Mouse (Mus musculus) hindbrain, embryonic 10.5 days (tissue): ENCODE results near the gene Gm29427. TPM values are rescaled to one million over a fixed set of nuclear protein-coding genes. Genes with fewer than 3 reads are reported as not detected.

Source experiments
- DNase-seq: peaks from one replicate; pipeline ENCODE4 v3.0.0-alpha.2; 2017; ENCODE audit warnings: low spot score
- H3K27ac ChIP-seq: fragments of 300-500 bp; sonication (generic); 2 replicates; pipeline ENCODE4 v1.5.1; 2016; ENCODE audit warnings: mild to moderate bottlenecking, moderate library complexity
- H3K27me3 ChIP-seq: fragments of 300-500 bp; sonication (generic); 2 replicates; pipeline ENCODE4 v1.6.1; 2016; ENCODE audit warnings: mild to moderate bottlenecking; ENCODE audit not compliant: poor library complexity, insufficient read depth, severe bottlenecking
- H3K36me3 ChIP-seq: fragments of 300-500 bp; sonication (generic); 2 replicates; pipeline ENCODE4 v1.6.1; 2016; ENCODE audit warnings: mild to moderate bottlenecking, moderate library complexity
- H3K4me1 ChIP-seq: fragments of 300-500 bp; sonication (generic); replicated peaks from 2 replicates; pipeline ENCODE4 v1.6.1; 2016; ENCODE audit warnings: mild to moderate bottlenecking
- H3K4me3 ChIP-seq: fragments of 300-500 bp; sonication (generic); 2 replicates; pipeline ENCODE4 v1.5.1; 2016; ENCODE audit warnings: mild to moderate bottlenecking, moderate library complexity
- H3K9me3 ChIP-seq: fragments of 300-500 bp; sonication (generic); 2 replicates; pipeline ENCODE4 v1.6.1; 2016; ENCODE audit warnings: mild to moderate bottlenecking, moderate library complexity
- WGBS: fragments of 180-500 bp; shearing (Covaris S2); methylation state at CpG from one replicate; pipeline ENCODE4 v1.1.7; 2016; 5-methylcytosine and 5-hydroxymethylcytosine counted together
- polyA plus RNA-seq: library from polyadenylated mRNA; unstranded; fragments of >200 nt; fragmentation: Nextera tagmentation; extraction: Ambion mirVana; gene quantifications from 2 replicates; pipeline ENCODE4 v1.2.1, GENCODE M21; 2016

The Gm29427 gene
- polyA plus RNA-seq, 1 experiment from 2014 or later = not detected

GRCm38 (mm10) chr1:130740227-130740648 is 24.6 kb upstream of the Gm29427 start:
- H3K9me3 ChIP-seq = no peaks in the 10 kb centered on the region
- 75% methylated on average over 4 of the region's 4 CpGs for WGBS
- no peak overlapping the region; the same call in 1 of the 2 replicates for H3K27ac ChIP-seq
- H3K4me3 ChIP-seq = no peak overlapping the region
- DNase-seq = no peak
- no peaks in the 10 kb centered on the region for H3K27me3 ChIP-seq
- H3K36me3 ChIP-seq = no peaks in the 10 kb centered on the region
- H3K4me1 ChIP-seq = peaks cover 19% of the 10 kb centered on the region

- Histone ChIP-seq H3K9me3 (no peaks in the 10 kb centered on the region), H3K4me3 (no peak overlapping the region), H3K36me3 (no peaks in the 10 kb centered on the region), H3K4me1 (peaks cover 19% of the 10 kb centered on the region), H3K27ac (no peak overlapping the region), H3K27me3 (no peaks in the 10 kb centered on the region)
- 81% methylated on average over 3 of the region's 3 CpGs for WGBS
- DNase-seq = no peak
Measured at GRCm38 (mm10) chr1:130739636-130740035, 24.0 kb upstream of the Gm29427 start.

GRCm38 (mm10) chr1:130738551-130739106 is 23.0 kb upstream of the Gm29427 start:
- WGBS = 78% methylated on average over 3 of the region's 3 CpGs
- peaks cover 18% of the 10 kb centered on the region for H3K4me1 ChIP-seq
- no peak for DNase-seq
- no peaks in the 10 kb centered on the region for H3K36me3 ChIP-seq
- no peaks in the 10 kb centered on the region for H3K9me3 ChIP-seq
- H3K27me3 ChIP-seq = no peaks in the 10 kb centered on the region
- no peak overlapping the region for H3K4me3 ChIP-seq
- no peak overlapping the region for H3K27ac ChIP-seq

- H3K36me3 ChIP-seq = no peaks in the 10 kb centered on the region
- no peaks in the 10 kb centered on the region for H3K9me3 ChIP-seq
- 89% methylated on average over 7 of the region's 7 CpGs for WGBS
- H3K27ac ChIP-seq = no peak overlapping the region
- no peak overlapping the region for H3K4me3 ChIP-seq
- no peak for DNase-seq
- peaks cover 15% of the 10 kb centered on the region for H3K4me1 ChIP-seq
- no peaks in the 10 kb centered on the region for H3K27me3 ChIP-seq
Measured at GRCm38 (mm10) chr1:130737916-130738315, 22.3 kb upstream of the Gm29427 start.

- 0 out of 2 replicates have a peak overlapping the region, but pooled peaks have one; percentile 54 for H3K27ac ChIP-seq
- no peaks in the 10 kb centered on the region for H3K9me3 ChIP-seq
- H3K27me3 ChIP-seq = no peaks in the 10 kb centered on the region
- H3K4me3 ChIP-seq = no peak overlapping the region
- 21% methylated on average over 11 of the region's 11 CpGs for WGBS
- no peaks in the 10 kb centered on the region for H3K36me3 ChIP-seq
- no peak for DNase-seq
- H3K4me1 ChIP-seq = peaks cover 15% of the 10 kb centered on the region
Measured at GRCm38 (mm10) chr1:130737411-130737881, 21.8 kb upstream of the Gm29427 start.

GRCm38 (mm10) chr1:130734852-130735251 is 19.3 kb upstream of the Gm29427 start:
- H3K4me1 ChIP-seq = peaks cover 16% of the 10 kb centered on the region

GRCm38 (mm10) chr1:130734452-130734851 is 18.9 kb upstream of the Gm29427 start:
- no peak overlapping the region for H3K4me3 ChIP-seq
- H3K4me1 ChIP-seq = peaks cover 16% of the 10 kb centered on the region
- WGBS = 77% methylated on average over 5 of the region's 5 CpGs
- no peak overlapping the region for H3K27ac ChIP-seq
- no peak for DNase-seq
- H3K27me3 ChIP-seq = no peaks in the 10 kb centered on the region
- H3K9me3 ChIP-seq = no peaks in the 10 kb centered on the region
- no peaks in the 10 kb centered on the region for H3K36me3 ChIP-seq

More at GRCm38 (mm10) chr1:130734852-130735251, 19.3 kb upstream of the Gm29427 start:
- H3K36me3 ChIP-seq = no peaks in the 10 kb centered on the region
- no peak for DNase-seq
- H3K27me3 ChIP-seq = no peaks in the 10 kb centered on the region
- WGBS = 80% methylated on average over 8 of the region's 8 CpGs
- no peaks in the 10 kb centered on the region for H3K9me3 ChIP-seq
- no peak overlapping the region for H3K27ac ChIP-seq
- H3K4me3 ChIP-seq = no peak overlapping the region

GRCm38 (mm10) chr1:130733671-130734070 is 18.1 kb upstream of the Gm29427 start:
- WGBS = 92% methylated on average over 4 of the region's 4 CpGs
- Histone ChIP-seq H3K36me3 (no peaks in the 10 kb centered on the region), H3K9me3 (no peaks in the 10 kb centered on the region), H3K4me1 (peaks cover 16% of the 10 kb centered on the region), H3K27ac (no peak overlapping the region), H3K27me3 (no peaks in the 10 kb centered on the region), H3K4me3 (no peak overlapping the region)
- no peak for DNase-seq

DNA sequence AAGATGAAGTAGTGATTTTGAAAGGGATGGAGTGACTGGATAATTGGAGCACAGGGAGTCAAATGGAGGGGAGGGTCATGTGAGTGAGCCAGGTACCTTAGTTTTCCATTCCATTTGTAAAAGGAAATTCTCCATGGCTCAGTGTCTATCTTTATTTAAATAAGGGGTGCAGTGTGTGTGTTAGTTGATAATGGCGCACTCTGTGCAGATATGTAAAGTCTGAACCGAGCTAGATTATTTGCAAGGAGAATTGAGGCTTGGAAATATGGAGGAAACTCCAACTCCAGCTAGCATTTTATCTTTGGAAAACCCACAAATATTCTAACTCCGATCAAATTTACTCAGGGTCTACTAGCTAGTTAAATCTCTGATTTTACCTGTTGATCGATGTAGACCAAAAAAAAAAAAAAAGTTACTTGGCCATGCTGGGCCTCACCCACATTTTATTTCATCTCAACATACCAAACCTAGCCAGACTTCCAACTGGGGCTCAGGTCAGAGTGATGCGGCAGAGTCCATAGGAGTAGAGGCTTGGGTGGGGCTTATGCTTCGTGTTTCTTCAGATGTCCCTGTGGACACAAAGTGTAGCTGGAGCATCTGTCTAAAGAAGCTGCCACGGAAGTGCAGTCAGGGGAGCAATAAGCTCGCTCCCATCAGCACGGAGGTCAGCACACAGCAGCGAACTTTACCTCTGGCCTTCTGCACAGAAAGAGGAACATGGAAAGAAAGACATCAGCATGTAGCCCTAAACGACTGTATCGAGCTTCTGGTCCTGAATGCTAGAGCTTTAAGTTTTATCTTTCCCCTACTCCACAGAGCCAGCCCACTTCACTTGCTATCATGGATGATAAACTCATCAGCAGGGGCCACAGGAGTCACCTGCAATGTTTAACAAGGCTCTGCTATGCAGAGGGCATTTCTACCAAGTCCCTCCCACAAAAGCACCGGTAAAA is 17.4 kb upstream of the Gm29427 start:
- Histone ChIP-seq H3K27me3 (no peaks in the 10 kb centered on the region), H3K4me1 (peaks cover 16% of the 10 kb centered on the region), H3K4me3 (no peak overlapping the region), H3K9me3 (no peaks in the 10 kb centered on the region), H3K36me3 (no peaks in the 10 kb centered on the region), H3K27ac (no peak overlapping the region)
- WGBS = 89% methylated on average over 13 of the region's 13 CpGs
- no peak for DNase-seq

- DNase-seq = peak; percentile 45
- Histone ChIP-seq H3K9me3 (no peaks in the 10 kb centered on the region), H3K4me3 (peak within 1 kb of the TSS; percentile 35), H3K36me3 (no peaks in the 10 kb centered on the region), H3K27ac (no peak within 1 kb of the TSS; the same call in 1 of the 2 replicates), H3K4me1 (peaks cover 10% of the 10 kb centered on the region), H3K27me3 (no peaks in the 10 kb centered on the region)
- 5% methylated on average over 10 of the region's 10 CpGs for WGBS
Measured at GRCm38 (mm10) chr1:130731741-130732337, 16.2 kb upstream of the Gm29427 start, which contains the start of gene AA986860. AA986860 (plus strand) TSS chr1:130731976.

DNA sequence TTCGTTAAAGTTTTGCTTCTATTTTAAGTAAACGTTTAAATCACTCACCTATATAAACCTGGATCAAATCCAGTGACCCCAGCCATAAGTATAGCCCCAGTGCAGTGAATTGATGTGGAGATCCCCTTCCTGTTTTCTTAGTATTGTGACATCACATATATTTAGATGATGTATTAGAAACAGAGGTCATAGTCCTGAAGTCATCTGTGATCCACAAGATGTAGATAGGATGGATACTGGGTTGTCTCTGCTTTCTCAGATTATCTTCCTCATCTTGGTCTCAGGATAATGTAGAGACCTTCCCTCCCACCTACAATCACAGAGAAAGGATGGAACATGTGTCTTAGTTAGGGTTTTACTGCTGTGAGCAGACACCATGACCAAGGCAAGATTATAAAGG is 13.6 kb upstream of the Gm29427 start, which contains the start of gene Pfkfb2:
Pfkfb2 (minus strand) TSS at position 101 of the 400 bp plus-strand sequence.
- H3K27me3 ChIP-seq = no peaks in the 10 kb centered on the region
- H3K9me3 ChIP-seq = no peaks in the 10 kb centered on the region
- 85% methylated on average over 2 of the region's 2 CpGs for WGBS
- DNase-seq = no peak
- no peak within 1 kb of the TSS for H3K27ac ChIP-seq
- no peak within 1 kb of the TSS for H3K4me3 ChIP-seq
- peaks cover 10% of the 10 kb centered on the region for H3K4me1 ChIP-seq
- 0 out of 2 replicates have a peak, but pooled peaks cover 1% of the 10 kb centered on the region for H3K36me3 ChIP-seq

DNA sequence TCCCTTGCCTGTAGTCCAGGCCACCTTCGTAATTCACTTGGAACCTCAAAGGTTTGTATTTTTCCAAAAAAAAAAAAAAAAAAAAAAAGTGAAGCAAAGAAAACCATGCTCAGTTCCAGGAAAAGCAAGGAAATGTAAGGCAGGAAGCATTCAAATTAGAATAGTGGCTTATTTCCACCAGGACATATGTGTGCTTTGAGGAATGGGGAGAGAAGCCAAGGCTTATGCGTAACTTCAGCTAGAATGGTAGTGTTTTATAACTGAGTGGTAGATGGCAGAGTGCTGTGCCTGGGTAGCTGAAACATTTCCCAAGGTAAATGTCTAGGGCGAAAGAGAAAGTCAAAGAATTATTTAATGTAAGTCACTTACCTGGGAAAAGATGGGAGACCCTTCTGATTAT is 13.1 kb upstream of the Gm29427 start:
- H3K4me3 ChIP-seq = no peak overlapping the region
- 92% methylated on average over 3 of the region's 3 CpGs for WGBS
- no peak for DNase-seq

More for the DNA sequence above, 13.1 kb upstream of the Gm29427 start:
- Histone ChIP-seq H3K9me3 (no peaks in the 10 kb centered on the region), H3K27ac (no peak overlapping the region), H3K4me1 (peaks cover 10% of the 10 kb centered on the region), H3K27me3 (no peaks in the 10 kb centered on the region), H3K36me3 (0 out of 2 replicates have a peak, but pooled peaks cover 6% of the 10 kb centered on the region)
